Mouse (Mus musculus) brain, embryonic 14.5 days (tissue): ENCODE results near the gene Trir.

ENCODE experiments used
- CTCF ChIP-seq: fragments of 200-500 bp; IDR thresholded peaks from 2 replicates; pipeline ENCODE4 v1.5.1; 2012; ENCODE audit warnings: inconsistent platforms, mild to moderate bottlenecking, moderate library complexity, borderline replicate concordance; ENCODE audit not compliant: insufficient read depth, insufficient read length; ENCODE audit errors: extremely low read depth
- POLR2A ChIP-seq: fragments of 200-500 bp; IDR thresholded peaks from 2 replicates; pipeline ENCODE4 v1.6.1; 2012; ENCODE audit warnings: mild to moderate bottlenecking, inconsistent platforms, borderline replicate concordance; ENCODE audit not compliant: poor library complexity, insufficient read depth, insufficient read length, severe bottlenecking; ENCODE audit errors: extremely low read depth

DNA sequence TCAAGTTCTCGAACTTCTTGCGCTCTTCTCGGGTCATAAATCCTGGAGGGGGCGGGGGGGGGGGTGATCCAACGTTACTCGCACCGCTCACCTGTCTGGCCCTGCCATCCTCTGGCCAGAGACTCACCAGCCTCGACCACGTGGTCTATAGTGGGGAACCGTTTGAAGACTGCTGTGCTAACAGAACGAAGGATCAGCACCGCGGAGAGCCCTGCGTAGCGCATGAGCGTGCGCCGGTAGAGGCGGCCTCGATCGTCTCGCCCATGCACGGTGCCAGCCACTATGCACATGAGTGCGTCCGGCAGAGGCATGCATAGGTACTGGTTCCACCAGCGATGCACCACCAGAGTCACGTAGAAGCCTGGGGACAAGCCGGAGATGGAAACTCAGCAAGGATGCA lies 15.4 kb upstream of the Trir start:
- TF ChIP-seq CTCF (no peak), POLR2A (no peak)
